Mouse (Mus musculus) heart, postnatal 4 days (tissue): ENCODE results near the gene Il17f. TPM values are rescaled to one million over a fixed set of nuclear protein-coding genes. Genes with fewer than 3 reads are reported as not detected.
"Not testable (repeated sequence)": the region's sequence is repeated elsewhere in the genome, so short reads cannot be mapped to it uniquely, and the experiment has no call there.

Experiments used
- DNase-seq: peaks from one replicate; pipeline ENCODE4 v3.0.0; 2021
- total RNA-seq, 2 experiments: library from RNA; stranded (reverse); gene quantifications; 2 replicates each; pipeline ENCODE4 v1.2.3; 2021

The Il17f gene
- total RNA-seq, 2 experiments from 2014 or later, result 0.47 TPM; not detected in 1

DNA sequence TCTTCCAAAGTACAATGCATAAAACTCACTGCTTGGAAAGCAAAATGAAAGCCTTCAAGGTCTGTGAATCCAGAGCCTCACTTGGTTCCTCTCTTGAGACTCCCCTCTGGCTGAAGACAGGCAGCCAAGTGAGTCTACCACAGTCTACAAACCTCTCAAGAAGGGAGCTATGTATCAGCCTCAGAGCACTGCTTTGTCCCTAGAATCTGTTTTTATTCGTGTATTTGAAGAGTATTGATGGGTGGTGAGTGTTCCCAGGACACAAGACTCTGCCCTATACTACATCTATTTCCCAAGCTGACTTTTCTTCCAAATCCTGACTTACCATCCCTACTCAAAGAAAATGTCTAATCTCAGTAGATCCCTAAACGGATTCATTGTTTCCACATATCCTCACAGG is 12.1 kb downstream of the Il17f start:
- no peak for DNase-seq

DNA sequence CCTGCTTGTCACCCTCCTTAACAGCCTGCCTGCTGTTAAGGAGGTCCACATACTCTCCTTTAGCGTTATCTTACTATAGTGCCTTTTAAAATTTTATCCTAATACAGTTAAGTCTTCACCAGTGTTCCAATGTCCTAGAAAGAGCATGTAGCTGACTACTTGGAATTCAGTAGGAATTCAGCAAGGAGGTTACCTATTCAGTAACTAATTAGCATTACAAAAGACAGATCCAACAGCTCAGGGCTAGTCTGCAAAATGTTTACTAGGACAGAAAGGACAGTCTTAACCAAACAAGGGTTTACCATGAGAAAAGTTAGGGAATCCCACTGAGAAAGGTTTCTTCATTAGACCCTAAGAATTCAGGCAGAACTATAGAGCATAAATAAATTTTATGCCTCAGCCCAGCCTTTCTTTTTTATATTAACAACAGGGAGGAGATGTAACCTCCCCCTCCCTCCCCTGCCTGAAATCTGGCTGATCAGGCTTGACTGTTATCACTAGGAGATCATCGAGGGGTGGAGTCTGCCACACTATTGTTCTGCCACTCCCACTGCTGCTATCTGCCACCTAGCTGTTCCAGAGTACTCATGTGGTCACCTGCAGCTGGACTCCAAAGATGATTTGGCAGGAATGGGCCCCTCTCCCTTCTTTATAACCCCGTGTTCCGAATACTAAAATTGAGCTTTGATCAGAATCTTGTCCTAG is 16.2 kb downstream of the Il17f start:
- DNase-seq, result not testable (repeated sequence)

DNA sequence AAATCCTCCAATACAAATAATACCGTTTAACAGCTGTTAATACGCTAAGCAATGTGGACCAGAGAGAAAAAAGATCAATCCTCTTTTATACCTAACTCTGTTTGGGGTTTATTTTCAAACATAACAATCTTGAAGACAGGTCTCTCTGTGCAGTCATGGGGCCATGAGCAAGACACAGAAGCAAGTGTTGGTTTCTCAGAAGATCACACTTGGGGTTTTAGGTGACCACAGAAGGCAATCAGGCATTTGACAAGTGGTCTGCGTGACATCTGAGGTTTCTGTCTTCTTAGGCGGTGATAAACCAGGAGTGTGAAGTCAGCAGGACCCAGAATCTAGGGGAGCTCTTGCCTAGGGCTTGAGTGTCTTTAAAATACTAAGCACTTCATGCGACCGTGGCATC is 23.9 kb downstream of the Il17f start:
- DNase-seq, result no peak

DNA sequence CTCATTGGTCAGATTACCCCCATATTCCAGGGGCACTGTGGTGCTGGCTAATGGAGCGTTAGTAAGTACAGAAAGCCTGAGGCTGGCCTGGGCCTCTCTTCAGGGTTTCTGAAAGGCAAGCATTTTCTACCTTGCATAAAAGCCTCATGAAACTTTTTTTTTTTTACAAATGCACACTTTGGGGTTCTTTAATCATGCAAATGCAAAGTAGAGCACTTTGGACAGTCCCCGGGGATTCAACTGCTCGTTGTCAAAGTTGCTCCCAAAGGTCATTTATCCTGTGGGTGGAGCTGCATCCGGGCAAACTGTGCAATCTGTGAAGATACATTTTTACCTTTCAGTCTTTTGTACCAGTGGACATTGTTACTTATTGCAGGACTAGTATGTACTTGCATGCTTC is 29.0 kb downstream of the Il17f start:
- no peak for DNase-seq

DNA sequence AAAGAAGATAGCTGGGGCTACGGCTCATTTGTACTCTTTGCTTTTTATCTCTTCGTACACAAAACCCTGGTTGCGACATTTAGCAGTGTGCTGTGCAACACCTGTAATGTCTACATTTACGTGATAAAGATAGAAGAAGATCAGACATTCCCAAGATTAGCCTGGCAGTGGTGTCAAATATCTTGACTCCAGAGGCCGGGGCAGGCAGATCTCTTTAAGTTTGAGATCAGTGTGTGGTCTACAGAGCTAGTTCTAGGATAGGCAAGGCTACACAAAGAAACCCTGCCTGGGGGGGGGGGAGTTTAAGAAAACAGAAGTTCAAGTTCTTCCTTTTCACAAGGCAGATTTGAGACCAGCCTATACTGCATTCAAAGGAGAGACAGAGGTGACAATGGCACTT is 30.1 kb downstream of the Il17f start:
- no peak for DNase-seq

DNA sequence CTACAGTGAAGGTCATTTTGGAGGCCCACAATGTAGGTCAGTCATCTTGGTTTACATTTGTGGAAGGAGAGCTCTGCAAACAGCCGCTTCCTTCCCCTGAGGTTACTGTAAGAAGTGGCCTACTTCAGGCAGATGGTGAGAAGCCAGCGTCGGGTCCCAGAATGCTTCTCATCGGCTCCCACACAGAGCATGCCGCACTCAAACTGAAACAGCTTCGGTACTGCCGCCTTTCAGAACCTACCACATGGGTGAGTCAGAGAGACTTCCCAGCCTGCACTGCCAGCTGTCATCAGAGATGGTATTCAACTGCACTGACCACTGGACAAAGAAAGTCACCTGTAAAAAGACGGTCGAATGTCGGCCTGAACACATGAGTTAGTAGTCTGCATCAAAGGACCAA is 30.6 kb downstream of the Il17f start:
- DNase-seq, result no peak

DNA sequence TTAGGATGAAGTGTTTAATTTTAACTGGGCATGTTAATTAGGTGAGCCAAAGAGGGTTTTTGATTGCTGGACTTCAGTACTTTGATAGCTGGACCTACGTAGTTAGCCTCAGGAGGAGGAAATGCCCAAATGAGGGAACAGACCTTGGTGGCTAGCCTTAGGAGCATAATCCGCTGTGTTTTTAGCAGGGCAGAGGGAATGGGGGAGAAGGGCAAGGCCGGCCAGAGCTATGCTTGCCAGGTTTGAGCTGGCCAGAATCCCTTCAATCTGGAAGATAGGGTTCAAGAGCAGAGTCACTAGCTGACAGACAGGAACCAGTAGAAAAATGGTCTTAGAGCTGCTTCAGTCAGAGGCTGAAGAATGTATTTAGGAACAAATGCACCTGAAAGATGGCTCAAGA is 32.8 kb downstream of the Il17f start:
- DNase-seq, result no peak

DNA sequence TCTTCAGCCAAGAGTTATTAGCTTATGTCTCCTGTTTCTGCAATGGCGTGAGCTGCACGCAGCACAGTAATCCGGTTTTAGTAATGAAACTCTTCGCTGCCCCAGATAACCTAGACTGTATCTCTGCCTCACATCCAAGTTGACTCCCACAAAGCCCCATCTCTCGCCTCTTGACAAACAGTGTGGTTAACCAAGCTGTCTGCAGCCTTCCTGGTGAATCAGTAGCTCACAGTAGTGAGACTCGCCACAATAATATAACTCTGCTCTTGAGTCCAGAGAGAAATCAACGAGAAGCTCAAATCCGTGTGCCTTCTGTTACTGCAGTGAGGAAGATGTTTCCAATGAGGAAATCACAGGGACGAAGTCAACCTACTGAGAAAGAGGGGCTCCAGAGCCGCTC is 36.0 kb downstream of the Il17f start:
- no peak for DNase-seq

DNA sequence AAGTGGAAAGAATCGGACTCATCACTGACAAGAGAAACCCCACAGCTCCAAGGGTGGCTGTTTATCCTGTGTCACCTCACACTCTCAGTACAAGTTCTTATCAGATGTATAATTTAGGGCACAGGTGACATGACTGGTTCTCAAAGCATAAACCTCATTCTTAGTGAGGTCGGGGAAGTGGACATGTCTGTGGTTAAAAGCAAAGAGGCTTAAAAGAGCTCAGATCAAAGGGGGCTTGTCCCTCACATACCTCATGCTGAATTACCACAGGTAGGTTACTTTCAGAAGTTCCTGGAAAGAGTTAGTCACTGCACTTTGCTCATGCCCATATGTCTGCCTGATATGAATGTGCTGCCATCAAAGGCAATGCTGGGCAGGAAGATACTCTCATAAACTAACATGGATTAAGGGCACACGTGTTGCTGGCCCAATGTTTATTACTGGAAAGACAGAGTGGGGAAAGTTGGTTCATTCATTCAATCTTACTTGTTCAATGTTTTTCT is 49.9 kb downstream of the Il17f start:
- DNase-seq, result no peak

DNA sequence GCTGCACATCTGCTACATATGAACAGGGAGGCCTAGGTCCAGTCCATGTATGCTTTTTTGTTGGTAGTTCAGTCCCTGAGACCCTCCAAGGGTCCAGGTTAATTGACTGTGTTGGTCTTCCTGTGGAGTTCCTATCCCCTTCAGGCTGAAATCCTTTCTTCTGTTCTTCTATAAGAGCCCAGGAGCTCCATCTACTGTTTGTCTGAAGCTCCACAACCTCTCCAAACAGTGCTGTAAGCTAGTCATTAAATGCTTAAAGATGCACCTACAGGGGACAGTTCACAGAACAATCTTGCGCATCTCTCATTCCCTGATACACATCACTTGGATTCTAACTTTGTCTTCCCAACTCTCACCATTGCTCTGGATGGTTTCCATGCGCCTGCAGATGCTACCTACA is 51.9 kb downstream of the Il17f start:
- DNase-seq, result no peak

DNA sequence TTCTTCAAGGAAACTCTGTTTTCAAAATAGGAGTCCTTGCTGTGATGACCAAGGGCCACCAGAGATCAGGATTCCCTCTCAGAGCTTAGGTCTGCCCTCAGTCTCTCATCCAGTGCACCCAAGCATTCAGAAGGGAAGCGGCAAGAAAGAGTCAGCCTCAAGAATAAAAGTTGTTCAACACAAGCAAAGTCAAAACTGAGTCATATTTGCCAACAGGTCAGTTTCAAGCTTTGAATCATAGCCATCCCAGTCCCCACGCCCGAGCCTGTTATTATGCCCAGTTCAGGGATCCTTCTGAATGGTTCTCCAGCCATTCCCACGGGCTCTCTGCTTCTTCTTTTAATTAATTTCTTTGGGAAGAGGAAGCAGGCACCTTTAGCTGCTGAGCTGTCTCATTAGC is 53.8 kb downstream of the Il17f start:
- DNase-seq, result no peak

DNA sequence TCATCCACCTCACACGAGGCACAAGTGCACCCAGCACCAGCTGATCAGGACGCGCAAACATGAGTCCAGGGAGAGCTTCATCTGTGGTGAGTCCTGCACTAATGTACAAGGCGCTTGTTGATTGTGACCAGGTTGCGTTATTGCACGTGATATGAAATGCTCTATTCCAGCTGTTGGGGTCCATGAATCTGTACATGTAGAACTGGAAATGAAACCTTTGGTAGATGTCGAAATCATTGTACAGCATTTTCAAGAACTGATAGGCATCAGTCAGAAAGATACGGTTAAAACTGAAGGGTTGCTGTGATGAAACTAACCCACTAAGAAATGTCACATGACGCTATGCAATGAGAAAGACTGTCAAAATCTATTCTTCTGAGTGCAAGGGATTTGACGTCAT is 59.5 kb downstream of the Il17f start, which contains the start of gene Il17a:
Gene Il17a, plus strand, starts transcription at position 3 of the 400 bp plus-strand sequence.
- DNase-seq, result no peak

Other genes with a start within 250 kb of the Il17f start
- not detected for gene Pkhd1, start 172.6 kb downstream of the Il17f start, total RNA-seq
- gene Il17a, start 59.7 kb downstream of the Il17f start, total RNA-seq, result not detected
- gene Mcm3, start 29.7 kb upstream of the Il17f start, total RNA-seq, result 10 to 100 TPM; 63.0 to 63.7 TPM
- gene Paqr8, start 100.0 kb upstream of the Il17f start, total RNA-seq, result 1 to 10 TPM; 2.4 TPM
- 1 to 10 TPM in 1 of 2 experiments, under 1 TPM in 1; 0.60 to 1.0 TPM for gene Efhc1, start 161.0 kb upstream of the Il17f start, total RNA-seq